Mouse (Mus musculus): ENCODE measurements around the gene Cpm. TPM values are rescaled to one million over a fixed set of nuclear protein-coding genes. Genes with fewer than 3 reads are reported as not detected.

Gene Cpm
- polyA plus RNA-seq, 1 experiment from 2014 or later = 6.3 TPM

- no peaks in the 10 kb centered on the region for H3K4me1 ChIP-seq (replicated peaks; ENCODE audit: control insufficient read depth, insufficient read depth, low read length)
- H3K4me2 ChIP-seq (replicated peaks; ENCODE audit: low read depth, low read length) = no peak overlapping the region
- no peaks in the 10 kb centered on the region for H3K27me3 ChIP-seq (ENCODE audit: control insufficient read depth, insufficient read depth, low read length)
- ATAC-seq (ENCODE audit: low FRiP score) (no peak), DNase-seq (ENCODE audit: low spot score) (no peak)
- H3K4me3 ChIP-seq (ENCODE audit: low read depth, low read length) = no peak overlapping the region
- H3K9ac ChIP-seq (ENCODE audit: low read depth, low read length) = no peak overlapping the region
- H3K9me3 ChIP-seq (ENCODE audit: control insufficient read depth, low read length) = no peaks in the 10 kb centered on the region
- no peak overlapping the region for H3K27ac ChIP-seq (ENCODE audit: low read depth, low read length)
- no peaks in the 10 kb centered on the region for H3K36me3 ChIP-seq (ENCODE audit: control insufficient read depth, insufficient read depth, low read length)
- WGBS = 85% methylated on average over 4 of the region's 4 CpGs
Measured at GRCm38 (mm10) chr10:117620530-117620929, 8.8 kb upstream of the Cpm start.

GRCm38 (mm10) chr10:117620934-117621501 lies 8.3 kb upstream of the Cpm start:
- DNase-seq (ENCODE audit: low spot score) (no peak), ATAC-seq (ENCODE audit: low FRiP score) (no peak)
- WGBS = 79% methylated on average over 3 of the region's 3 CpGs
- Histone ChIP-seq H3K9me3 (ENCODE audit: control insufficient read depth, low read length) (no peaks in the 10 kb centered on the region), H3K4me3 (ENCODE audit: low read depth, low read length) (no peak overlapping the region), H3K27ac (ENCODE audit: low read depth, low read length) (no peak overlapping the region), H3K9ac (ENCODE audit: low read depth, low read length) (no peak overlapping the region), H3K4me1 (replicated peaks; ENCODE audit: control insufficient read depth, insufficient read depth, low read length) (no peaks in the 10 kb centered on the region), H3K4me2 (replicated peaks; ENCODE audit: low read depth, low read length) (no peak overlapping the region), H3K36me3 (ENCODE audit: control insufficient read depth, insufficient read depth, low read length) (no peaks in the 10 kb centered on the region), H3K27me3 (ENCODE audit: control insufficient read depth, insufficient read depth, low read length) (no peaks in the 10 kb centered on the region)

GRCm38 (mm10) chr10:117621616-117622533 lies 7.4 kb upstream of the Cpm start:
- no peaks in the 10 kb centered on the region for H3K9me3 ChIP-seq (ENCODE audit: control insufficient read depth, low read length)
- H3K27ac ChIP-seq (ENCODE audit: low read depth, low read length) = no peak overlapping the region
- ATAC-seq (ENCODE audit: low FRiP score) (no peak), DNase-seq (ENCODE audit: low spot score) (no peak)
- H3K36me3 ChIP-seq (ENCODE audit: control insufficient read depth, insufficient read depth, low read length) = no peaks in the 10 kb centered on the region
- no peak overlapping the region for H3K4me3 ChIP-seq (ENCODE audit: low read depth, low read length)
- no peaks in the 10 kb centered on the region for H3K4me1 ChIP-seq (replicated peaks; ENCODE audit: control insufficient read depth, insufficient read depth, low read length)
- 93% methylated on average over 12 of the region's 12 CpGs for WGBS
- H3K4me2 ChIP-seq (replicated peaks; ENCODE audit: low read depth, low read length) = no peak overlapping the region
- H3K9ac ChIP-seq (ENCODE audit: low read depth, low read length) = no peak overlapping the region
- no peaks in the 10 kb centered on the region for H3K27me3 ChIP-seq (ENCODE audit: control insufficient read depth, insufficient read depth, low read length)

GRCm38 (mm10) chr10:117623358-117623757 lies 5.9 kb upstream of the Cpm start:
- H3K9ac ChIP-seq (ENCODE audit: low read depth, low read length) = no peak overlapping the region

GRCm38 (mm10) chr10:117624222-117624621 lies 5.1 kb upstream of the Cpm start:
- Histone ChIP-seq H3K27ac (ENCODE audit: low read depth, low read length) (no peak overlapping the region), H3K4me1 (replicated peaks; ENCODE audit: control insufficient read depth, insufficient read depth, low read length) (peaks cover 3% of the 10 kb centered on the region; the same call in 1 of the 2 replicates), H3K27me3 (ENCODE audit: control insufficient read depth, insufficient read depth, low read length) (peaks cover 20% of the 10 kb centered on the region), H3K4me2 (replicated peaks; ENCODE audit: low read depth, low read length) (no peak overlapping the region), H3K36me3 (ENCODE audit: control insufficient read depth, insufficient read depth, low read length) (no peaks in the 10 kb centered on the region), H3K9me3 (ENCODE audit: control insufficient read depth, low read length) (no peaks in the 10 kb centered on the region), H3K4me3 (ENCODE audit: low read depth, low read length) (no peak overlapping the region), H3K9ac (ENCODE audit: low read depth, low read length) (no peak overlapping the region)
- DNase-seq (ENCODE audit: low spot score) = no peak
- WGBS = 57% methylated on average over 3 of the region's 3 CpGs
- no peak for ATAC-seq (ENCODE audit: low FRiP score)

More at GRCm38 (mm10) chr10:117623358-117623757, 5.9 kb upstream of the Cpm start:
- DNase-seq (ENCODE audit: low spot score) (no peak), ATAC-seq (ENCODE audit: low FRiP score) (no peak)
- H3K9me3 ChIP-seq (ENCODE audit: control insufficient read depth, low read length) = no peaks in the 10 kb centered on the region
- no peak overlapping the region for H3K4me2 ChIP-seq (replicated peaks; ENCODE audit: low read depth, low read length)
- no peak overlapping the region for H3K4me3 ChIP-seq (ENCODE audit: low read depth, low read length)
- H3K4me1 ChIP-seq (replicated peaks; ENCODE audit: control insufficient read depth, insufficient read depth, low read length) = no peaks in the 10 kb centered on the region
- no peaks in the 10 kb centered on the region for H3K36me3 ChIP-seq (ENCODE audit: control insufficient read depth, insufficient read depth, low read length)
- H3K27ac ChIP-seq (ENCODE audit: low read depth, low read length) = no peak overlapping the region
- H3K27me3 ChIP-seq (ENCODE audit: control insufficient read depth, insufficient read depth, low read length) = peaks cover 12% of the 10 kb centered on the region

GRCm38 (mm10) chr10:117624655-117625497 lies 4.4 kb upstream of the Cpm start:
- peaks cover 26% of the 10 kb centered on the region for H3K27me3 ChIP-seq (ENCODE audit: control insufficient read depth, insufficient read depth, low read length)
- no peaks in the 10 kb centered on the region for H3K9me3 ChIP-seq (ENCODE audit: control insufficient read depth, low read length)
- H3K4me3 ChIP-seq (ENCODE audit: low read depth, low read length) = no peak overlapping the region
- no peak overlapping the region for H3K9ac ChIP-seq (ENCODE audit: low read depth, low read length)
- peaks cover 7% of the 10 kb centered on the region; the same call in 1 of the 2 replicates for H3K4me1 ChIP-seq (replicated peaks; ENCODE audit: control insufficient read depth, insufficient read depth, low read length)
- H3K4me2 ChIP-seq (replicated peaks; ENCODE audit: low read depth, low read length) = no peak overlapping the region
- ATAC-seq (ENCODE audit: low FRiP score) (no peak), DNase-seq (ENCODE audit: low spot score) (no peak)
- H3K36me3 ChIP-seq (ENCODE audit: control insufficient read depth, insufficient read depth, low read length) = no peaks in the 10 kb centered on the region
- no peak overlapping the region for H3K27ac ChIP-seq (ENCODE audit: low read depth, low read length)
- 77% methylated on average over 9 of the region's 9 CpGs for WGBS

- H3K36me3 ChIP-seq (ENCODE audit: control insufficient read depth, insufficient read depth, low read length) = no peaks in the 10 kb centered on the region
- ATAC-seq (ENCODE audit: low FRiP score) (no peak), DNase-seq (ENCODE audit: low spot score) (no peak)
- H3K4me3 ChIP-seq (ENCODE audit: low read depth, low read length) = no peak overlapping the region
- no peak overlapping the region for H3K27ac ChIP-seq (ENCODE audit: low read depth, low read length)
- no peak overlapping the region for H3K4me2 ChIP-seq (replicated peaks; ENCODE audit: low read depth, low read length)
- 68% methylated on average over 8 of the region's 9 CpGs for WGBS
- no peak overlapping the region for H3K9ac ChIP-seq (ENCODE audit: low read depth, low read length)
- H3K27me3 ChIP-seq (ENCODE audit: control insufficient read depth, insufficient read depth, low read length) = peaks cover 34% of the 10 kb centered on the region
- no peaks in the 10 kb centered on the region for H3K9me3 ChIP-seq (ENCODE audit: control insufficient read depth, low read length)
- peaks cover 7% of the 10 kb centered on the region; the same call in 1 of the 2 replicates for H3K4me1 ChIP-seq (replicated peaks; ENCODE audit: control insufficient read depth, insufficient read depth, low read length)
Measured at GRCm38 (mm10) chr10:117625500-117626296, 3.6 kb upstream of the Cpm start.

GRCm38 (mm10) chr10:117626297-117626613 lies 3.0 kb upstream of the Cpm start:
- Histone ChIP-seq H3K4me3 (ENCODE audit: low read depth, low read length) (no peak overlapping the region), H3K9me3 (ENCODE audit: control insufficient read depth, low read length) (no peaks in the 10 kb centered on the region), H3K4me2 (replicated peaks; ENCODE audit: low read depth, low read length) (no peak overlapping the region), H3K27me3 (ENCODE audit: control insufficient read depth, insufficient read depth, low read length) (peaks cover 37% of the 10 kb centered on the region), H3K36me3 (ENCODE audit: control insufficient read depth, insufficient read depth, low read length) (no peaks in the 10 kb centered on the region), H3K4me1 (replicated peaks; ENCODE audit: control insufficient read depth, insufficient read depth, low read length) (peaks cover 7% of the 10 kb centered on the region; the same call in 1 of the 2 replicates), H3K27ac (ENCODE audit: low read depth, low read length) (no peak overlapping the region), H3K9ac (ENCODE audit: low read depth, low read length) (no peak overlapping the region)
- ATAC-seq (ENCODE audit: low FRiP score) = no peak
- WGBS = 87% methylated on average over 3 of the region's 3 CpGs
- DNase-seq (ENCODE audit: low spot score) = no peak

Measured in hindbrain, embryonic 11.5 days (tissue).